Mouse (Mus musculus) adrenal gland, postnatal 14 days (tissue): ENCODE measurements around the gene Rabggta. TPM values are rescaled to one million over a fixed set of nuclear protein-coding genes. Genes with fewer than 3 reads are reported as not detected.

Experiments used
- DNase-seq: peaks from one replicate; pipeline ENCODE4 v3.0.0; 2021; ENCODE audit warnings: mixed read lengths
- long read RNA-seq, 2 experiments: library from polyadenylated mRNA; stranded (forward); transcript quantifications; one replicate each; pipeline ENCODE4 v2.0.0; 2021
- total RNA-seq: library from RNA; stranded (reverse); gene quantifications from 2 replicates; pipeline ENCODE4 v1.2.3, GENCODE M21; 2021

Rabggta gene
- total RNA-seq = 19.5 and 21.1 TPM in 2 replicates
- long read RNA-seq, experiment 1, transcript Rabggta-202 (17 exons, 1,886 nt) = major isoform, 28 of 41 reads
- long read RNA-seq, experiment 1, partial matches to known transcripts = 5 of 41 reads
- long read RNA-seq, experiment 1, other reads (novel, unspliced or antisense) = 6 of 41 reads
- long read RNA-seq, experiment 2, transcript Rabggta-202 (17 exons, 1,886 nt) = major isoform, 6 of 13 reads
- long read RNA-seq, experiment 2, partial matches to known transcripts = 2 of 13 reads
- long read RNA-seq, experiment 2, other reads (novel, unspliced or antisense) = 2 of 13 reads

DNA sequence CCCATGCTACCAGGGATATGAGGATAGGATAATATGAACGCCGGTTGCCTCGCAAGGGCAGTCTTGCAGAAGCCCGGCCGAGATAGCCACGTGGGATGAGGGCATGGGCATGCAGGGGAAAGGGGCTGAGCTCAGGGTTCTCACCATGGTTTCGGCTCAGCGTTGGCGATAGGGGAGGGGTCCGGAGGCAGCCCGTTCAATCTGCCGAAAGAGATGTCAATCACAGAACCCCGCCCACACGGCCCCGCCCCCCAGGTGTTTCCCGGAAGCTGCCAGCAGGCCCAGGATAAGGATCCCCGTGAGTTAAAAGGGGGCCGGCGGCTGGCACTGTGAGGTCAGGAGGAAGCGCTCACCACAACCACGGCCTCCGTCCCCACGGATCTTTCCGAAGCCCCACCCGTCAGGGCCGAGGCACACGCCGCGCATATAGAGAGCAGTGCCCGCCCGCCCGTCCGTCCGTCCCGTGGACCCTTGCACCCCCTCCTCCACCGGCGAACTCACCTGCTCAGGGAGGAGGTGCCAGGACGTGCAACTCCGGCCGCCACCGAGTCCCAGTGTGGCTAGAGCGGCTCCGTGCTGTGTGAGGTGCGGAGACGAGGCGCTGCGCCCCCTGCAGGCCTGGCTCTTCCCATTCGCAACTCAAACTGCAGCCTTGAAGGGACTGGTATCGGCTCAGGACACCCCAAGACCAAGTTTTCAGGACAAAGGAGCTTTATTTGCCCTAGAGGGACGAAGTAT lies at the start of gene Rabggta:
Rabggta (minus strand) TSS at position 564 of the 738 bp plus-strand sequence.
- DNase-seq = peak; percentile 96

- DNase-seq = no peak
These were observed 47.1 kb upstream of the Rabggta start for GRCm38 (mm10) chr14:55769087-55769703.

GRCm38 (mm10) chr14:55768555-55768954 lies 46.5 kb upstream of the Rabggta start:
- DNase-seq = no peak

DNA sequence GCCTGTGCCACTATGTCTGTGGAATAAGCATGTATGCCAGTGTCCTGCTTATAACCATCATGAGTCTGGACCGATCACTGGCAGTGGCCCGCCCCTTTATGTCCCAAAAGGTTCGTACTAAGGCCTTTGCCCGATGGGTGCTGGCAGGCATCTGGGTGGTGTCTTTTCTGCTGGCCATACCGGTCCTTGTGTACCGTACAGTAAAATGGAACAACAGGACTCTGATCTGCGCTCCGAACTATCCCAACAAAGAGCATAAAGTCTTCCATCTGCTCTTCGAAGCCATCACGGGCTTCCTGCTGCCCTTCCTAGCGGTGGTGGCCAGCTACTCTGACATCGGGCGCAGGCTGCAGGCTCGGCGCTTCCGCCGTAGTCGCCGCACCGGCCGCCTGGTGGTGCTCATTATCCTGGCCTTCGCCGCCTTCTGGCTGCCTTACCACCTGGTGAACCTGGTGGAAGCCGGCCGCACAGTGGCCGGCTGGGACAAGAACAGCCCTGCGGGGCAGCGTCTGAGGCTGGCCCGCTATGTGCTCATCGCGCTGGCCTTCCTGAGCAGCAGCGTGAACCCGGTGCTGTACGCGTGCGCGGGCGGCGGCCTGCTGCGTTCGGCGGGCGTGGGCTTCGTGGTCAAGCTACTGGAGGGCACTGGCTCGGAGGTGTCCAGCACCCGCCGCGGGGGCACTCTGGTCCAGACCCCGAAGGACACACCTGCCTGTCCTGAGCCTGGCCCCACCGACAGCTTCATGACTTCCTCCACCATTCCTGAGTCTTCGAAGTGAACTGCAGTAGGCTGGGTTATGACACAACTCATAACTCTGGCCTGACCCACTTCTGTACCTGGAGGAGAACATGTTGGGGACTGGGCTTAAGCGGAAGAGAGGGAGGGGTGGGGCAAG lies 45.7 kb upstream of the Rabggta start:
- peak; percentile 76 for DNase-seq

GRCm38 (mm10) chr14:55765696-55766095 lies 43.6 kb upstream of the Rabggta start, which contains the start of gene Ltb4r1:
Ltb4r1 (plus strand) TSS chr14:55765962.
- no peak for DNase-seq

DNA sequence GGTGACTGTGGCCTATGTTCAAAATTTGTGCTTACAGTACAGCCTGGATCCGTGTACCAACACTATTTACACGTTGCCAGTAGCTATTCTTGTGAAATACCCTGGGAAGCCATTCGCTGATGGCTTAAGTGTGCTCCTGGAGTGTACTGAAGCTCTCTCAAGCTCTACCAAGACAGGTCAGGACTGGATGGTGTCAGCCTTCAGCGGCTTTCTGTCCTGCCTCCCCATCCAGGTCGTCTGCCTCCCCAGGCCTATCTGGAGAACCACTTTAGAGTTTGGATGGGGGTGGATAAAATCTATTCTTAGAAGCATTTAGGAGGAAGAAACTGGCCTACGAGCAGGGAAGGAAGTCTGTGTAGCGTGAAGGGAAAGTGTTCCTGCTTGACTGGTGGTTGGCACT lies 41.1 kb upstream of the Rabggta start:
- peak; percentile 18 for DNase-seq

- DNase-seq = peak; percentile 69
These were observed 40.1 kb upstream of the Rabggta start for GRCm38 (mm10) chr14:55762001-55762821.

DNA sequence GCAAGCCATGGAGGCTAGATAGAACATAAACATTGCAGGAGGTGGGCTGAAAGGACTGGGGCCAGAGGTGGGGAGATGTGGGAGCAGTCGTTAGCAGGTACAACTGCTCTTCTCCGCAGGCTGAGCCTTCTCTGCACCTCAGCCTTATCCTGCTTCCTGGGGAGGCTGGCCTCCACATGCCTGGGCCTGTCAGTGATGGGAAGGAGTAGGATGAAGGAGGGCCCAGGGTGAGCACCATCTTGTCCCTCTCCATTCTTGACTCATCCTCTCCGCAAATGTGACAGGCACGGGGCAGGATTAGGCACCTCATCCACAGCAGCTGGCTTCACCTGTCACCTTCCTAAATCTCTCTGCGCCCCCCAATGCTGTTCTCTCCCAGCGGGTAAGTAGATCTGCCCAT lies 39.1 kb upstream of the Rabggta start, which contains the start of gene Ltb4r2:
Ltb4r2 (plus strand) TSS at position 266 of the 400 bp plus-strand sequence.
- no peak for DNase-seq

DNA sequence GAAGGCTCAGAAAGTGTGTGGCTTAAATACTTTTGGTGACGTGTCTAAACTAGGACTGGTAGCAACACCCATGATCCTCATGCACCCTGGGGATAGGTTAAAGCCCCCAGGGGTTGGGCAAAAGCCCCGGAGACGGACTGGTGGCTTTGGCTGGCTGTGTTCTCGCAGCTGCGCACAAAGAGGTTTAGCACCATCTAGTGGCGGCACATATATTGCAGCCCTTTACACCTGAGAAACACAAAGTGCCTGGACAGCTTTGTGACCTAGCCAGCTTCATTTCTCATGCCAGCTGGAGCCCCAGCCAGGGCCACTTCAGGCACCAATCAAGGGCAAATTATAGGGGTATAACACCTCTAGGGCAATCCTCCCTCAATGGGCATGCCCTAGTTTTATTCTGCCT lies 38.1 kb upstream of the Rabggta start:
- peak; percentile 87 for DNase-seq

DNA sequence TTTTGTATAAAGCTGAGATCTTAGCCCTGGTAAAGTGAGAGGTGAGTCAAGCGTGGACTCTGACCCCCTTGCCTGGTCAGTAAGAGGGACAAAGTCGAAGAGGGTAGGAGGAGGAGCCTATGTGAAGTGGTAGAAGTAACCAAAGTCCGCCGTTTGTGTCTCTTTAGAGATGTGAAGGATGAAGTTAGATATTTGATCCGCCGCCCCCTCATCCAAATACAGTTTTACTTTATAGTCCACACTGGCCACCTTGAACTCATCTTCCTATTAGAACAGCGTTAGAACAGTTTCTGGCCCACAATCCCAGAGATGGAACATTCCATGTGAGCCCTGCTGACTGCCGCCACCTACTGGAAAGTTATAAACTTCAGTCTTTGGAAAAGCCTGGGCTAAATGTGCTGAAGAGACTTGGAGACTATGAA lies 36.3 kb upstream of the Rabggta start, which contains the start of gene Cideb:
Cideb (minus strand) TSS at position 96 of the 422 bp plus-strand sequence.
- peak; percentile 70 for DNase-seq

DNA sequence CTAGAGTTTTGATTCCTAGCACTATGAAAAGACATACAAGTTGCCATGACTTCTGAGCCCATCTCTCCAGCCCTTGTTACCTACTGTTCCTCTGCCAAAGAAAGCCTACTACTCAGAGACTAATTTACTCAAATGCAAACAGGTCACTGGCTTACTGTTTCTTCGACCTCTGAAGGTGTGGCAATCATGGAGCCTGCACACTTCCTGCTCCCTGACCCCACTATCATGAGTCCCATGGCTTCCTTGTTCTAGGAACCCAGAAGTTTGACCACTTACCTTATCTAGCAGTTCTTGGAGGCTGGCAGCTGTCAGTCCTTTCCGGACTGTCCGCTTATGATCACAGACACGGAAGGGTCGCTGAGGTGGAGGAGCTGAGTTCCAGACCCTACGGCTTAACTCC lies 35.5 kb upstream of the Rabggta start:
- no peak for DNase-seq

GRCm38 (mm10) chr14:55747051-55747847 lies 25.2 kb upstream of the Rabggta start:
- no peak for DNase-seq

DNA sequence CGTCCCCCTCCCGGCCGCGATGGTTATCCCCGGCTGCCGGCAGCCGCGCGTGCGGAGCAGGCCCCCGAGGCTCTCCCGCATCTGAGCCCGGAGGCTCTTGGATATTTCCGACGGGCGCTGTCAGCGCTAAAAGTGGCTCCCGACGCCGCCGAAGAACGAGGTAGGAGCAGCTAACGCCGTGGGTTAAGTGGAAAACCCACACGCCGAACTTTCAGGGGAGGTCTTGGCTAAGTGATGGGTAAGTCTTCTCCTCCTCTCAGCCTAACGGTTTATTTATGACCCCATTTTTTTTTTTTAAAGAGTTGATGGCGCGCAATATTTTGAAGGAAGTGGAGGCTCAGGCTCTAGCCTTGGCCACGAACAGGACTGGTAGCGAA lies 23.8 kb upstream of the Rabggta start:
- DNase-seq = no peak

- peak; percentile 95 for DNase-seq
These were observed 23.3 kb upstream of the Rabggta start, which contains the start of the genes Dhrs1 and Nop9 for GRCm38 (mm10) chr14:55745180-55745860. Dhrs1 (minus strand) TSS chr14:55745690. Nop9 (plus strand) TSS chr14:55745693.

- DNase-seq = peak; percentile 89
These were observed 21.6 kb upstream of the Rabggta start for GRCm38 (mm10) chr14:55743711-55744110.

DNA sequence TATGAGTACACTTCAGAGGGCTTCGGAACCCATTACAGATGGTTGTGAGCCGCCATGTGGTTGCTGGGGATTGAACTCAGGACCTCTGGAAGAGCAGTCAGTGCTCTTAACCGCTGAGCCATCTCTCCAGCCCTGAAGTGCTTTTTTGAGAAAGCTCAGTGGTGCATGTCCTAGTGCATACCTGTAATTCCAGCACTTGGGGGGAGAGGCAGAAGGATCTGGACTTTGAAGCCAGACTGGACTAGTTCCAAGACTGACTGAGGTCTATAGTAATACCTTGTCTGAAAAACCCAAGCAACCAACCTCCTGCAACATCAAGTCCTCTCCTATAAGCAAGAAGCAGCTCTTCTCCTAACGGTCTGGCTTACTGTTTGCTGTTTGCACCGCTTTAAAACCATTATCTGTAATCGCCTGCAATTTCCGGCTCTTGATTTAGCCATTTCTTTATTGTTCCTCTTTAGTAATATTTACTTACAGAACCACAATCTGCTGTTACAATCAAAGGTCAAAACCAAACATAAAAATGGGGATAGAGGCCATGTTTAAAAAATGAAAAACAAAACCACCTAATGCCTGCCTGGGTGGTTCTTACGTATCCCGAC lies 15.1 kb upstream of the Rabggta start:
- DNase-seq = no peak

GRCm38 (mm10) chr14:55735758-55736157 lies 13.7 kb upstream of the Rabggta start:
- DNase-seq = no peak

DNA sequence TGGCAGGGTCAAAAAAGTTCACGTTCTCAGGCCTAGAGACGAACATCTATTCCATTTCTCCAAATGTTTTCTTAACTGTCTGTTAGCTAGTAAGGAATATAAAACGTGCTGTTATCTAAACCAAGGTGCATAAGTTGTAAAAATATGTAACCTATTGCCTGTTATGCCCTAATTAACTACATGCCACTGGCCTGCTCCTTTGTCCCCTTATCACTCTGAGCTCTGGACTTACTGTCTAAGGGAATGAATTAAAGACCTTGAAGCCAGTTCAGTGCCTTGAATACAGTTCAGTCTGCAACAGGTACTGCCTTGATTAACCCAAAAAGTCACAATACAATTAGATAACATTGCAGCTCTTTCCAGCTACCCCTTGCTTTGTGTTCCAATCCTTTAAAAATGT lies 13.3 kb upstream of the Rabggta start:
- no peak for DNase-seq

DNA sequence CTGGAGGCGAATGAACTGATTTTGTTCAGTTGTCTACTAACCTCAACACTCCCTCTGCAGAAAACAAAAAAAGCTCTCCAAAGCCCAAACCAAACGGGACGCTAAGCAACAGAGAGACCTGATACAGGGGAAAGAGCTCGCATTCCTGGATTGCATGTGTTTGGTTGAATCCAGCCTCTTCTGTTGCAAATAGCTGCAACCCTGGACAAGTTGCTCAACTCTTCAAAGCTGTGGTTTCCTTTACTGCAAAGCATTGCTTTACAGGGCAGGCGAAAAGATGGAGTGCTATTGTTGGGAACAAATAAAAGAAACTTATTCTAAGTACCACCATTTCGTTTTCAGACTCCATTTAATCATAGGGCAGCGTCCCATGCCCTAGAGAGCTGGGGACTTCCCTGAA lies 12.8 kb upstream of the Rabggta start:
- DNase-seq = no peak
